Mouse (Mus musculus) hindbrain, embryonic 14.5 days (tissue): ENCODE data around the gene Etnk2. TPM values are rescaled to one million over a fixed set of nuclear protein-coding genes. Genes with fewer than 3 reads are reported as not detected.

Experiments
- ATAC-seq: fragments of 200-750 bp; cut with Nextera tagmentation; 2 replicates; pipeline ENCODE4 v1.8.0; 2017; ENCODE audit warnings: moderate number of reproducible peaks, mild to moderate bottlenecking, moderate TSS enrichment, moderate library complexity; ENCODE audit not compliant: low FRiP score
- DNase-seq: peaks from one replicate; pipeline ENCODE4 v3.0.0-alpha.2; 2015; ENCODE audit warnings: low spot score
- H3K27ac ChIP-seq: fragments of 300-500 bp; sonication (generic); 2 replicates; pipeline ENCODE4 v1.5.1; 2014; ENCODE audit warnings: mild to moderate bottlenecking, moderate library complexity
- H3K27me3 ChIP-seq: fragments of 300-500 bp; sonication (generic); 2 replicates; pipeline ENCODE4 v1.6.1; 2014; ENCODE audit warnings: mild to moderate bottlenecking, low read length, mixed read lengths; ENCODE audit not compliant: control insufficient read depth, insufficient read depth
- H3K36me3 ChIP-seq: fragments of 300-500 bp; sonication (generic); replicated peaks from 2 replicates; pipeline ENCODE4 v1.6.1; 2014; ENCODE audit not compliant: control insufficient read depth, insufficient read depth
- H3K4me1 ChIP-seq: fragments of 300-500 bp; sonication (generic); replicated peaks from 2 replicates; pipeline ENCODE4 v1.6.1; 2014; ENCODE audit warnings: antibody characterized with exemption, low read length, mixed read lengths; ENCODE audit not compliant: control insufficient read depth, insufficient read depth
- H3K4me2 ChIP-seq: fragments of 300-500 bp; sonication (generic); replicated peaks from 2 replicates; pipeline ENCODE4 v1.6.1; 2014; ENCODE audit warnings: mild to moderate bottlenecking, moderate library complexity
- H3K4me3 ChIP-seq: fragments of 300-500 bp; sonication (generic); replicated peaks from 2 replicates; pipeline ENCODE4 v1.5.1; 2014; ENCODE audit warnings: mild to moderate bottlenecking, low read length
- H3K9ac ChIP-seq: fragments of 300-500 bp; sonication (generic); 2 replicates; pipeline ENCODE4 v1.6.1; 2014
- H3K9me3 ChIP-seq: fragments of 300-500 bp; sonication (generic); 2 replicates; pipeline ENCODE4 v1.6.1; 2016; ENCODE audit warnings: low read length; ENCODE audit not compliant: control insufficient read depth
- WGBS: fragments of 180-500 bp; shearing (Covaris S2); extraction: QIAGEN DNeasy Blood & Tissue Kit; methylation state at CpG from one replicate; pipeline ENCODE4 v1.1.7; 2014; 5-methylcytosine and 5-hydroxymethylcytosine counted together
- polyA plus RNA-seq: library from polyadenylated mRNA; unstranded; fragments of >200 nt; fragmentation: Nextera tagmentation; extraction: Ambion mirVana; gene quantifications from 2 replicates; pipeline ENCODE4 v1.2.1, GENCODE M21; 2014

The Etnk2 gene
- polyA plus RNA-seq, 1 experiment from 2014 or later, result 20.3 TPM

DNA sequence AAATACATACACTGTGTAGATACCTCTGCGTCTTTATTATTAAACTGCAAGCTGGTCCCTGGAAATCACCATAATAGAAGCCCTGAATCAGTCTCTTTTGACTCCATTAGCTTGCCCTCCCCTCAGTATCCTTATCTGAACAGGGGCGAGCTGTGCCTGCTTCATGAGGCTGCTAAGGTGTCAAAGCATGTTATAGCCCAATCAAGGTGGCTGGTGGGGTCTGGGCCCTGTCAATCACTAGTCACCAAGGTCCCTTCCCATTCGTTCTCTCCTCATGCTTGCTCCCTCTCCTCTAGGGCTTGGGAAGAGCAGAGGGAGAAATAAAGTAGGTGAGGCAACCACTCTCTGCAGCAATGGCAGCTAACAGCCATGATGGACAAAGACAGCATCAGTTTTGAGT is 16.1 kb upstream of the Etnk2 start:
- no peaks in the 10 kb centered on the region for H3K4me1 ChIP-seq
- H3K9me3 ChIP-seq, result no peaks in the 10 kb centered on the region
- no peak overlapping the region for H3K4me3 ChIP-seq
- no peak overlapping the region for H3K9ac ChIP-seq
- H3K27ac ChIP-seq, result no peak overlapping the region
- no peaks in the 10 kb centered on the region for H3K36me3 ChIP-seq
- no peaks in the 10 kb centered on the region for H3K27me3 ChIP-seq
- 68% methylated on average over 3 of the region's 3 CpGs for WGBS
- no peak overlapping the region for H3K4me2 ChIP-seq
- no peak for DNase-seq
- ATAC-seq, result no peak

DNA sequence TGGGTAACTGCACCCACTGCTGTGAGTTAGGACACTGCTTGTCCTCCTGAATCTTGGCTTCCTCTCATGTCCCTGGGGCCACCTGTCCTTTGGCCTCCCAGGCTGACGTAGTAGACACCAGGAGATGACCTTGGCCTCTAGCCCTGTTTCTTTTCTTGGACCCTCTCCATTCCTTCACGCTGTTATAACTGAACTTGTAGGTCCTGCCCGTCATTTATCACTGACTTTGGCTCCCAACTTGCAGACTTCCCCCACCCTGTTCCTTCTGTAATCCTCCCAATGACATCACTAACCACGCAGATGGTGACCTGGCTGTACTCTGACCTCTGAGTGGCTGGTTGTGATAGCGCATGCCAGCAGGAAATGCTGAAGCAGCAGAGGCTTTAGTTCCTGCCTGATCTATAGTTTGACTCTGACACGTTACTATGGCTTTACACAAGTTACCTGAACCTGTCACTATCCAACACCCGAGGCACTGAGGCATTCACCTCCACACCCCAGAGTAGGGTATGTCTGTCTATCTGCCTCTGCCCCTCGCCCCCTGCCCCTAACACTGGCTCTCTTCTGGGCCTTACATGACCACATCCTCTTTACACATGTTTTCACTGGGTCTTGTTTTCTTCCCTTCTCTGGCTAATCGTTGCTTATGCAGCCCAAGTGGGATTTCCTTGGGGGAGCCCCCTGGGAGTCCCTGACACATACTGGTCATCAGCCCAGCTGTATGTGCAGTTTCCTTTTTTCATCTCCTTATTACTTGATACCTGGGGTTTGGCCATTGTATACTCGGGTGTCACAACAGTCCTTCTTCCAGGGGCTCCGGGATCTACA is 15.5 kb upstream of the Etnk2 start:
- Histone ChIP-seq H3K4me1 (no peaks in the 10 kb centered on the region), H3K36me3 (no peaks in the 10 kb centered on the region), H3K4me3 (no peak overlapping the region), H3K9ac (no peak overlapping the region), H3K27me3 (no peaks in the 10 kb centered on the region), H3K9me3 (no peaks in the 10 kb centered on the region), H3K27ac (no peak overlapping the region), H3K4me2 (no peak overlapping the region)
- DNase-seq (no peak), ATAC-seq (no peak)
- 78% methylated on average over 11 of the region's 11 CpGs for WGBS

GRCm38 (mm10) chr1:133350210-133350609 is 13.2 kb upstream of the Etnk2 start, which contains the start of gene Ren1:
TSS of gene Ren1 (plus strand) at chr1:133350510.
- no peak within 1 kb of the TSS for H3K9ac ChIP-seq
- H3K4me3 ChIP-seq, result no peak within 1 kb of the TSS
- no peaks in the 10 kb centered on the region for H3K9me3 ChIP-seq
- no peaks in the 10 kb centered on the region for H3K36me3 ChIP-seq
- DNase-seq, result no peak
- no peaks in the 10 kb centered on the region for H3K4me1 ChIP-seq
- ATAC-seq, result no peak
- H3K27me3 ChIP-seq, result no peaks in the 10 kb centered on the region
- H3K4me2 ChIP-seq, result no peak within 1 kb of the TSS
- 83% methylated on average over 1 of the region's 1 CpGs for whole genome bisulfite sequencing
- H3K27ac ChIP-seq, result no peak within 1 kb of the TSS

DNA sequence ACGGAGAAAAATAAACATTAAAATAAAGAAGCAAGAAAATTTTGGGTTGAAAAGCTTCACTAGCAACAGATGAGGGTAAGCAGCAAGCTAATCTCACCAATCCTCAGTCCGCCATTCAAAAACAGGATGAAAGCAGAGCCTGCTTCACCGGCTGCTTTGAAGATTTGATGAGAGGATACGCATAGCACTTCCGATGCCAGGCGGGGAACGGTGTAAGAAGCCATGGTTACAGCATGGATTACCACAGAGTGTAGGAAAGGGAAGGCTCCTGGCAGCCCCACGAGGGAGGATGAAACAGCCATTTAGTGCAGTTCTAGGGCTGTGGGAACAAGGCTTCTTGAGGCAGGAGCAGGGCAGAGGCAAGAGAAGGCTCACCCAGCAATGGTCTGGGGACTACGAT is 11.6 kb upstream of the Etnk2 start:
- H3K9ac ChIP-seq, result no peak overlapping the region
- ATAC-seq, result no peak
- no peaks in the 10 kb centered on the region for H3K36me3 ChIP-seq
- H3K27ac ChIP-seq, result no peak overlapping the region
- no peak for DNase-seq
- no peaks in the 10 kb centered on the region for H3K27me3 ChIP-seq
- no peak overlapping the region for H3K4me2 ChIP-seq
- no peaks in the 10 kb centered on the region for H3K4me1 ChIP-seq
- H3K9me3 ChIP-seq, result no peaks in the 10 kb centered on the region
- 59% methylated on average over 9 of the region's 9 CpGs for WGBS
- H3K4me3 ChIP-seq, result no peak overlapping the region

DNA sequence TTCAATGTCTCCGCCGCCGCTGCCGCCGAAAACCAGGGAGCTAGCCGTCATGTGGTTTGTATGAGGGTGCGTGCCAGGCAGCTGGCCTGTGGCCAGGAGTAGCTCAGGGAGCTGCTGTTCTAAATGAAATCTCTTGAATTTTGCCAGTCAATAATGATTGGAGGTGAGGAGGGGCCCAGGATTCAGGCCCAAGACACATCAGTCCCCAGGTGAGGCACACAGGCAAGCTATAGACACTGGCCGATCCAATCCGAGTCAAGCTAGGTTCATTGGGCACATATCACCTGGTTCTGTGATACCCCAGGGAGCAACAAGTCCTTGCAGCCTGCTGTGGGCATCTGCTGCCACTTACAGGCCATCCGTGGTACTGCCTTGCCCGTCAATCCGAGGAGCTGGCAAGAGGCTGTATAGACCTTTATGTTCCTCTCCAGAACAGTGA is 10.0 kb upstream of the Etnk2 start:
- no peaks in the 10 kb centered on the region for H3K27me3 ChIP-seq
- H3K4me1 ChIP-seq, result no peaks in the 10 kb centered on the region
- peak; percentile 81 for DNase-seq
- H3K9me3 ChIP-seq, result no peaks in the 10 kb centered on the region
- H3K4me3 ChIP-seq, result no peak overlapping the region
- 44% methylated on average over 12 of the region's 12 CpGs for WGBS
- H3K27ac ChIP-seq, result no peak overlapping the region
- no peak overlapping the region for H3K9ac ChIP-seq
- H3K4me2 ChIP-seq, result no peak overlapping the region
- peak; percentile 47 for ATAC-seq
- no peaks in the 10 kb centered on the region for H3K36me3 ChIP-seq

- H3K4me2 ChIP-seq, result no peak overlapping the region
- H3K36me3 ChIP-seq, result no peaks in the 10 kb centered on the region
- no peaks in the 10 kb centered on the region for H3K27me3 ChIP-seq
- H3K9me3 ChIP-seq, result no peaks in the 10 kb centered on the region
- 50% methylated on average over 5 of the region's 5 CpGs for WGBS
- no peak overlapping the region for H3K4me3 ChIP-seq
- no peak overlapping the region for H3K9ac ChIP-seq
- H3K27ac ChIP-seq, result no peak overlapping the region
- ATAC-seq (no peak), DNase-seq (no peak)
- H3K4me1 ChIP-seq, result no peaks in the 10 kb centered on the region
Measured at GRCm38 (mm10) chr1:133355469-133355868, 7.9 kb upstream of the Etnk2 start.

- H3K4me1 ChIP-seq, result no peaks in the 10 kb centered on the region
- H3K9ac ChIP-seq, result no peak overlapping the region
- H3K27ac ChIP-seq, result no peak overlapping the region
- no peaks in the 10 kb centered on the region for H3K9me3 ChIP-seq
- DNase-seq (no peak), ATAC-seq (no peak)
- no peak overlapping the region for H3K4me3 ChIP-seq
- no peak overlapping the region for H3K4me2 ChIP-seq
- no peaks in the 10 kb centered on the region for H3K27me3 ChIP-seq
- 55% methylated on average over 15 of the region's 15 CpGs for WGBS
- H3K36me3 ChIP-seq, result no peaks in the 10 kb centered on the region
Measured at GRCm38 (mm10) chr1:133355912-133356311, 7.5 kb upstream of the Etnk2 start.

GRCm38 (mm10) chr1:133356330-133356729 is 7.0 kb upstream of the Etnk2 start:
- ATAC-seq (no peak), DNase-seq (no peak)
- H3K9me3 ChIP-seq, result no peaks in the 10 kb centered on the region
- no peaks in the 10 kb centered on the region for H3K27me3 ChIP-seq
- no peak overlapping the region for H3K27ac ChIP-seq
- H3K9ac ChIP-seq, result no peak overlapping the region
- no peaks in the 10 kb centered on the region for H3K4me1 ChIP-seq
- no peak overlapping the region for H3K4me2 ChIP-seq
- no peak overlapping the region for H3K4me3 ChIP-seq
- no peaks in the 10 kb centered on the region for H3K36me3 ChIP-seq
- 70% methylated on average over 8 of the region's 8 CpGs for WGBS

DNA sequence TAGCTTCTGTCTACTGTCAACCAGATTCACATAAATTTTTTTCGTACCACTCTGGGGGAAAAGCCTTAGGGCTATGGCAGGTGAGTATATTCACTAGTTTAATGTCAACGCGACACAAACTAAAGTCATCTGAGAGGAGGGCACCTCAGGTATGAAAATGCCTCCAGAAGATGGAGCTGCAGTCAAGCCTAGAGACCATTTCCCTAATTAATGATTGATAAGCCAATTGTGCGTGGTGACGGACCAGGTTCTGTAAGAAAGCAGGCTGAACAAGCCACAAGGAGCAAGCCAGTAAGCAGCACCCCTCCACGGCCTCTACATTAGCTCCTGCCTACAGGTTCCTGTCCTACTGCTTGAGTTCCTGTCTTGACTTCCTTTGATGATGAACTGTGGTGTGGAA is 2.4 kb upstream of the Etnk2 start:
- ATAC-seq, result no peak
- H3K27ac ChIP-seq, result no peak overlapping the region
- H3K9me3 ChIP-seq, result no peaks in the 10 kb centered on the region
- peaks cover 15% of the 10 kb centered on the region for H3K27me3 ChIP-seq
- peaks cover 11% of the 10 kb centered on the region for H3K4me1 ChIP-seq
- no peak overlapping the region for H3K4me2 ChIP-seq
- WGBS, result 86% methylated on average over 6 of the region's 6 CpGs
- no peak for DNase-seq
- H3K36me3 ChIP-seq, result no peaks in the 10 kb centered on the region
- no peak overlapping the region for H3K9ac ChIP-seq
- H3K4me3 ChIP-seq, result no peak overlapping the region
